ENCODE assay signal across 27 mouse cellular contexts in the genomic region with DNA sequence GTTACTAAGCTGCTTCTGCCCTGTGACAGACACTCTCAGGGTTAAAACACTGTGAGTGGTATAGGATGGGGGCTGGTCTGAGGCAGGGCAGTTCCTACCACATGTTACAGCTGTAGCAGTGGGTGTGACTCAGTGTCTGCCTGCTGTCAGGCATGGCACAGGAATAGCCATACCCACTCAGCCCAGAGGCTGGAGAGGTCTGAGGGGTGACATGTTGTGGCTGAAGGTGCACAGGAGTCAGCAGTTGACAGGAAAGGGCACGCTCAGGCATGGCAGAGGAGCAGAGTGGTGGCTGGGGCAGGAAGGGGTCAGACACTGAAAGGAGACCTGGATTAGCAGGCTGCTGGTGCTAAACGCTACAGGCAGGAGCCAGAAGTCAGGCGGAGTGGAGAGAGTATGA.
A peak's percentile ranks its signal among the peaks of the same experiment; 100 is the strongest.
DNase-seq lines count a peak whose midpoint lies in the region; ATAC-seq and TF ChIP-seq lines count a peak whose summit lies in the region.
"Had no signal": no experiment of that assay in that cellular context is flagged by ENCODE, and none has a peak within 500 bp of the region (broad histone marks: within the 10 kb centered on the region; RNA-seq: fewer than 3 reads in every experiment).

No protein-coding gene starts in this region.

- ATAC-seq in heart, embryonic 15.5 days (replicated peaks; ENCODE audit: insufficient number of reproducible peaks, insufficient read depth, low FRiP score, low read depth) = peak; percentile 55; the same call in 1 of the 2 replicates
- ATAC-seq in megakaryocyte, adult 5-6 weeks (ENCODE audit: poor library complexity, severe bottlenecking) = no peak
- no peak for ATAC-seq in hindbrain, embryonic 12.5 days (ENCODE audit: low FRiP score)
- ATAC-seq: forebrain, embryonic 13.5 days; intestine, postnatal 0 days; lung, postnatal 0 days; midbrain, embryonic 16.5 days had no signal

- peak; percentile 78 for DNase-seq in heart, embryonic 10.5 days (ENCODE audit: low spot score)
- no peak for DNase-seq in heart, adult 9 months (ENCODE audit: low spot score in 2 of 2)
- no peak for DNase-seq in heart, adult 8-10 months (ENCODE audit: low spot score)
- DNase-seq: adrenal gland, postnatal 10 days; B cell, adult 2 months; cerebellum, adult 8-10 months; cerebellum, postnatal 25 days; gastrocnemius, postnatal 10 days; kidney, adult 9 months; kidney, postnatal 10 days; lung, adult 18-20 months; lung, postnatal 4 days; right cerebral cortex, postnatal 4 days; thymus, adult 2 months; thymus, postnatal 36 days had no signal

- H3ac ChIP-seq in myocyte (ENCODE audit: control insufficient read depth, insufficient read length) = no peak overlapping the region

- 64% methylated on average over 3 of the region's 3 CpGs for WGBS in heart, embryonic 10.5 days
- WGBS in heart, embryonic 15.5 days = 36% methylated on average over 3 of the region's 3 CpGs
- WGBS in hindbrain, embryonic 12.5 days = 81% methylated on average over 3 of the region's 3 CpGs

- H3K27ac ChIP-seq in heart, embryonic 10.5 days = peak overlapping the region; percentile 69
- peak overlapping the region; percentile 6 for H3K27ac ChIP-seq in heart, embryonic 15.5 days
- H3K27ac ChIP-seq in hindbrain, embryonic 12.5 days = no peak overlapping the region
- H3K27ac ChIP-seq: forebrain, embryonic 13.5 days; hindbrain, embryonic 14.5 days; neural tube, embryonic 12.5 days had no signal

- no peak overlapping the region for H3K4me2 ChIP-seq in heart, embryonic 15.5 days
- no peak overlapping the region for H3K4me2 ChIP-seq in myocyte (ENCODE audit: low read depth)
- no peak overlapping the region for H3K4me2 ChIP-seq in hindbrain, embryonic 12.5 days (replicated peaks)
- H3K4me2 ChIP-seq: forebrain, embryonic 13.5 days; hindbrain, embryonic 14.5 days; neural tube, embryonic 12.5 days had no signal

- no peak for TF ChIP-seq POLR2A in myocyte (IDR thresholded peaks at IDR 0.05; ENCODE audit: insufficient read length, low read depth)

- no peak overlapping the region for H3K9ac ChIP-seq in heart, embryonic 15.5 days
- no peak overlapping the region for H3K9ac ChIP-seq in hindbrain, embryonic 12.5 days
- H3K9ac ChIP-seq: forebrain, embryonic 13.5 days; hindbrain, embryonic 14.5 days; neural tube, embryonic 12.5 days had no signal

- H3K27me3 ChIP-seq in heart, embryonic 10.5 days (ENCODE audit: insufficient read depth, poor library complexity, severe bottlenecking) = no peaks in the 10 kb centered on the region
- H3K27me3 ChIP-seq in heart, embryonic 15.5 days = no peaks in the 10 kb centered on the region
- no peaks in the 10 kb centered on the region for H3K27me3 ChIP-seq in megakaryocyte, embryonic 14.5 days (replicated peaks)
- no peaks in the 10 kb centered on the region for H3K27me3 ChIP-seq in myocyte (ENCODE audit: control insufficient read depth, insufficient read depth, insufficient read length)
- H3K27me3 ChIP-seq in hindbrain, embryonic 12.5 days = no peaks in the 10 kb centered on the region
- H3K27me3 ChIP-seq: forebrain, embryonic 13.5 days; neural tube, embryonic 12.5 days had no signal

- peaks cover 43% of the 10 kb centered on the region for H3K4me1 ChIP-seq in heart, embryonic 10.5 days
- peaks cover 19% of the 10 kb centered on the region for H3K4me1 ChIP-seq in heart, embryonic 15.5 days (replicated peaks)
- H3K4me1 ChIP-seq in megakaryocyte, embryonic 14.5 days = peaks cover 63% of the 10 kb centered on the region
- H3K4me1 ChIP-seq in hindbrain, embryonic 12.5 days = peaks cover 16% of the 10 kb centered on the region

- peak overlapping the region; percentile 15; the same call in 1 of the 2 replicates for H3K4me3 ChIP-seq in heart, embryonic 10.5 days
- no peak overlapping the region for H3K4me3 ChIP-seq in heart, embryonic 15.5 days
- peak overlapping the region; percentile 12 for H3K4me3 ChIP-seq in megakaryocyte, embryonic 14.5 days (replicated peaks)
- no peak overlapping the region for H3K4me3 ChIP-seq in myocyte
- no peak overlapping the region for H3K4me3 ChIP-seq in hindbrain, embryonic 12.5 days
- H3K4me3 ChIP-seq: forebrain, embryonic 13.5 days; neural tube, embryonic 12.5 days had no signal

- H3K9me3 ChIP-seq in heart, embryonic 10.5 days = no peaks in the 10 kb centered on the region
- H3K9me3 ChIP-seq in heart, embryonic 15.5 days (replicated peaks) = no peaks in the 10 kb centered on the region
- no peaks in the 10 kb centered on the region for H3K9me3 ChIP-seq in megakaryocyte, embryonic 14.5 days
- no peaks in the 10 kb centered on the region for H3K9me3 ChIP-seq in hindbrain, embryonic 12.5 days (replicated peaks)
- H3K9me3 ChIP-seq: forebrain, embryonic 13.5 days; G1E; neural tube, embryonic 12.5 days had no signal

- H3K79me2 ChIP-seq in myocyte (ENCODE audit: control insufficient read depth, insufficient read depth) = no peaks in the 10 kb centered on the region

- H3K36me3 ChIP-seq in heart, embryonic 10.5 days = 0 out of 2 replicates have a peak, but pooled peaks cover 5% of the 10 kb centered on the region
- no peaks in the 10 kb centered on the region for H3K36me3 ChIP-seq in heart, embryonic 15.5 days
- peaks cover 65% of the 10 kb centered on the region for H3K36me3 ChIP-seq in megakaryocyte, embryonic 14.5 days (replicated peaks; ENCODE audit: low read length)
- H3K36me3 ChIP-seq in myocyte (ENCODE audit: control insufficient read depth, insufficient read depth) = no peaks in the 10 kb centered on the region
- H3K36me3 ChIP-seq in hindbrain, embryonic 12.5 days = 0 out of 2 replicates have a peak, but pooled peaks cover 11% of the 10 kb centered on the region
- H3K36me3 ChIP-seq: neural tube, embryonic 12.5 days had no signal

TF ChIP-seq in myocyte, 11 proteins besides CTCF, POLR2A, EP300 and RAD21:
- TF ChIP-seq MYOD1 (IDR thresholded peaks at IDR 0.05; ENCODE audit: control insufficient read depth in 1 of 3, insufficient read length in 2 of 3, low read depth in 2 of 3) = peak in 2 of 3 experiments; percentile 34 to 88
- TF ChIP-seq TCF12 (IDR thresholded peaks at IDR 0.05; ENCODE audit: insufficient read depth, poor library complexity, severe bottlenecking) = no peak
- TF ChIP-seq SRF (IDR thresholded peaks at IDR 0.05; ENCODE audit: control insufficient read depth, insufficient read length, low read depth) = no peak
- TF ChIP-seq MYOG (IDR thresholded peaks at IDR 0.05; ENCODE audit: control insufficient read depth in 1 of 3, insufficient read depth in 1 of 3, insufficient read length in 2 of 3, low read depth in 2 of 3) = peak in 2 of 3 experiments; percentile 47 to 62
- no peak for TF ChIP-seq USF1 (IDR thresholded peaks at IDR 0.05; ENCODE audit: low read depth)
- TF ChIP-seq MAX (IDR thresholded peaks at IDR 0.05; ENCODE audit: low read depth) = no peak

Comparison
In these comparisons a context has a peak if more than half of its experiments do, and no peak if none do; other contexts are left out.
1. H3K4me3 ChIP-seq: peak in heart, embryonic 10.5 days (single experiment) and megakaryocyte, embryonic 14.5 days (single experiment); none in heart, embryonic 15.5 days (single experiment), myocyte (single experiment) and hindbrain, embryonic 12.5 days (single experiment).